Mouse (Mus musculus) lung, adult 2 months (tissue): ENCODE measurements at regions not wholly inside any gene's neighbourhood (a gene's known extent, or its start where the extent isn't known, plus 50 kb on each side); places are given as distances from the start of the nearest gene placed in this dataset.

Experiments used
- DNase-seq: peaks from one replicate; pipeline ENCODE4 v3.0.0; 2022
- H3K4me1 ChIP-seq: fragments of 200-500 bp; 2 replicates; pipeline ENCODE4 v1.6.1; 2011; ENCODE audit warnings: low read length; ENCODE audit not compliant: control insufficient read depth, insufficient read depth
- H3K4me3 ChIP-seq: fragments of 200-500 bp; replicated peaks from 2 replicates; pipeline ENCODE3; 2011; ENCODE audit warnings: low read depth, mild to moderate bottlenecking, control low read depth, low read length; ENCODE audit errors: extremely low read depth
- CTCF ChIP-seq: fragments of 200-500 bp; IDR thresholded peaks from 2 replicates; pipeline ENCODE4 v1.5.1; 2011; ENCODE audit warnings: mild to moderate bottlenecking, low read length, control low read depth; ENCODE audit not compliant: insufficient read depth
- POLR2A ChIP-seq: fragments of 200-500 bp; IDR thresholded peaks from 2 replicates; pipeline ENCODE4 v1.6.1; 2011; ENCODE audit warnings: low read depth, mild to moderate bottlenecking, control low read depth, low read length, borderline replicate concordance; ENCODE audit errors: extremely low read depth
- WGBS: fragments of 180-500 bp; shearing (Covaris S2); methylation state at CpG from one replicate; pipeline ENCODE4 v1.1.7; 2018; 5-methylcytosine and 5-hydroxymethylcytosine counted together

DNA sequence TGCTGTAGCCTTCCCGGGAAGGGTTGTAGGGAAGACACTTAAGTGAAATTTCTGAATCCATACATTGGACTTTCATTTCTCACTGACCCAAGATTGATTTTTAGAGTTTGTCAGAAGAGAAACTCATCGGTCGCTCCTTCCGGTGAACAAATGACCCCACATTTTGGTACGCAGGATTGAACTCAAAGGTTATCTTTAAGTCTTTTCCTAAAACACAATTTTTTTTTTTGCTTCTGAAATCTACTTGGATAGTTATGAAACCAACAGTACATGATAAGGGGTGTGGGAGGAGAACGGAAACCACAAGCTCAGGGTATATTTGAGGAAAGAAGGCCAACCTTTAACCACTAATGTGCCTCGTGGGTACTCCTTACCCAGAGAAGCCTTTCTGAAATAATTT, 324.3 kb upstream of the Nr2f2 start:
- DNase-seq = no peak
- H3K4me1 ChIP-seq = no peaks in the 10 kb centered on the region
- TF ChIP-seq POLR2A (no peak), CTCF (no peak)
- WGBS = 84% methylated on average over 7 of the region's 7 CpGs
- H3K4me3 ChIP-seq = no peak overlapping the region

DNA sequence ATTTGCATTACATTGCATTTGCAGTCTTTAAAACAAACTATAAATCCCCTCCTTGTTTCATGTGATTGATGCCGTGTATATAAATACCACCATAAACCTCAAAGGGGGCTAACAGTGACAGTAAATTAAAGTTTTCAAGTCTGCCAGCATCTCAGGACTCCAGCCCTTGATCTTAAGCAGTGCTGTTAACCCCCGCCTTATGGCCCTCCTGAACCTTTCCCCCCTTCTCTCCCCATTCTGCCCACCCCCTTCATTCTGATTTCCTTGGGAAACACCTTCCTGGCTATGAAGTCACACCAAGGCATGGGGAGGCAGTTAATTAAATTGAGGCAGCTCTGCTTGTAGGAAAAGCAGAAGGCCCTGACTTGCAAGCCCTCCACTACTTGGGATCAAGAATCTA, 302.5 kb upstream of the Nr2f2 start:
- Histone ChIP-seq H3K4me1 (no peaks in the 10 kb centered on the region), H3K4me3 (no peak overlapping the region)
- 86% methylated on average over 2 of the region's 2 CpGs for WGBS
- no peak for DNase-seq
- no peak for TF ChIP-seq POLR2A
- TF ChIP-seq CTCF = no peak

DNA sequence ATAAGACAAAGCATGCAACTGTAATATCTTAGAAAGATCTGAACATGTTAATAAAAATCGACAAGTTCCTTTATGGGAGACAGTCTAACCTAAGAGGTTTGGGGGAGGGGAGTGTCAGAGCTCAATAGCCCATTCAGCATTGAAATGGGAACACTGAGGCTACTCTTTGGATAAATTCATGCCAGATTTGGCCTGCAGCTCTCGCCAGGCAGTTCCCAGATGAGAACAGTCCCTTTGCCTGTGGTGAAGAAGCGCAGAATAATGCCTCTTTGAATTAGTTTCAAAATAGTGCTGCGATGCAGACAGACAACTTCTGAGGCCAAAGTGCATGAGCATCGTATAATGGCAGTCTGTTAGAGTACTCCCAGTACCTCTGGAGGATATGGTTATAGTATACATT, 293.6 kb upstream of the Nr2f2 start:
- TF ChIP-seq POLR2A = no peak
- no peak for TF ChIP-seq CTCF
- 86% methylated on average over 5 of the region's 5 CpGs for WGBS

DNA sequence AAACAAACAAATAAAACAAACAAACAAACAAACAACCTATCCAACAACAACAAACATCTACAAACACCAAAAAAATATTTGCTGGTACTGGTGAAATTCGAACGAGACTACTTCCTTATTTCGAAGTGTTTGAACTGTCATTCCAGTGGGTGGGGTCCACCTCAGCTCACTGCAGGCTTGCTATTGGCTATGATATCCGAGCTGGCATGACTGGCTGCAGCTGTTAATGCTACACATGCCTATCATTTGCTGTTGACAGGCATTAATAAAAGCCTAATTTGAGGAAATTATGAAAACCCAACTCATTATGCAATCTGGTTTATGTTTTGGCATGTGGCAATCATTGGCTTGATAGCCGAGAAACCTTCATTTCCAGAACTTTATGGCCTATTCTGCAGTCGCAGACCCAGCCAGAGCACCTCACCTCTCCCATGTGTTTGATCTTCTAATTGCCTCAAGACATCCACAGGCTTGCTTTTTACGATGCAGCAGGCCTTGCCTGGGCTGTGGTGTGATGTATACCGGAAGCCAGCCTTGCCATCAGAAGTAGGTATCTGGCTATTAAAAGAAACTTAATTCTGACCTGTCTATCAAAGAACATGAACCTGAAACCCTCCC, 283.3 kb upstream of the Nr2f2 start:
- WGBS = 59% methylated on average over 8 of the region's 8 CpGs
- DNase-seq = no peak
- no peaks in the 10 kb centered on the region for H3K4me1 ChIP-seq
- no peak for TF ChIP-seq POLR2A
- TF ChIP-seq CTCF = no peak
- no peak overlapping the region for H3K4me3 ChIP-seq

More for the DNA sequence above, 293.6 kb upstream of the Nr2f2 start:
- Histone ChIP-seq H3K4me1 (no peaks in the 10 kb centered on the region), H3K4me3 (no peak overlapping the region)
- DNase-seq = no peak

DNA sequence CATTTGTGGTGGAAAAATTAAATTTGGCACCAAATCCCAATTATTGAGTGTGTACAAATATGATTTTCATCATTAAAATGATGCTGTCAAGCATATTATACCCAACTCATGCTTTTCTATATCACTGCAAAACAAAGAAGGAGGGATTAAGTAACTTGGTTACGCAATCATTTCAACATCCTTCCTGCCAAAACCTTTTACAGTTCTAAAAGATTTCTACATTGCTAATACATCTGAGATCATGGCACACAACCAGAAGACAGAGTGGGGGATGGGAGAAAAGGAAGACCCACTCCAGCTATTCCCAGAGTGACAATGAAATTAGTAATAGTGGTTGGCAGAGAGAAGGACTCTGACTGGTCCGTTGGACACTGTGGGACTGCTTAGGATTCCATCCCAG, 280.3 kb upstream of the Nr2f2 start:
- no peaks in the 10 kb centered on the region for H3K4me1 ChIP-seq
- DNase-seq = no peak
- 54% methylated on average over 2 of the region's 2 CpGs for WGBS
- H3K4me3 ChIP-seq = no peak overlapping the region
- no peak for TF ChIP-seq CTCF
- no peak for TF ChIP-seq POLR2A

DNA sequence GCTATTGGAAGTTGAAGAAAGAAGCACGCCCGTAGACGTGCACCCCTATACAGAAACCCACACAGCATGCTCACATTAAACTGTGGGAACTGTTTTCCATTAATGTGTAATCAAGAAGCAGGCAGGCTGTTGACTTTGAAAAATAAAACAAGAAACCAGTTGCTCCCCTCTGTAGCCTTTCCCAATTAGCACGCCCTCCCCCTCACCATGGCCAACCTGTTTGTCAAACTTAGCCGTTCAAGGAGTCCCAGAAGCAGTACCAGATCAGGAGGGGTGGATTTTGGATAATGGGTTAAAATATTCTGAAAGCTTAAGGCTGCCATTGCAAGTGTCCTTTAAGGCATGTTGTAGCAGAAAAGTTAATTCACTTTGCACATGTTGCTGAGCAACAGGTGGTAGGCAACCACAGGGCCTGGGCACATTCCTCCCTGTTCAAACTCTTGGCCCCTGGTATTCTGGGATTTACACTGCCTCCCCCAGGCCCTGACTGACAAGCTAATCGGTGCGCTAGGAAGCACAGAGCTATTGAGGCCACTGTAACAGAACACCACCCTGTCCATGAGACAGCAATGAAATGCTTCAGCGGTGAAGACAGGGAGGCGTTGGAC, 277.3 kb upstream of the Nr2f2 start:
- 63% methylated on average over 9 of the region's 9 CpGs for WGBS
- no peak for DNase-seq
- Histone ChIP-seq H3K4me1 (no peaks in the 10 kb centered on the region), H3K4me3 (no peak overlapping the region)
- TF ChIP-seq CTCF (no peak), POLR2A (no peak)

DNA sequence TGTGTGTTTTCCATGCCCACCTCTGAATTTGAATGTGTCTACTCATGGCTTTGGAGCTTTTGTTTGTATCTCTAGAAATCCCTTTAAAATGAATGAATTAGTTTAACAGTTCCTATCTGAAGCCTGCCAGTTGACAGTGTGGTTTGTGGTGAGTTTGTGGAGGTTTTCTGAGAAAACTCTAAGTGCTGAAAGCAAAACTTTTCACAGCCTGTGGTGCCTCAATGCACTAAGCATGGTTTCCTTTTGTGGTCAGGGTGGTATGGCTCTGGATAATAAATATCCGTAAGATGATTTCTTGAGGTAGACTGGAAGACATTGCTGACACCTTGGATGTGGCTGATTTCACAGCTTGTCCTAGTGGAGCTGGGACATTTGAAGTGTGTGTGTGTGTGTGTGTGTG, 276.5 kb upstream of the Nr2f2 start:
- DNase-seq = no peak
- 85% methylated on average over 1 of the region's 1 CpGs for WGBS
- H3K4me1 ChIP-seq = no peaks in the 10 kb centered on the region
- H3K4me3 ChIP-seq = no peak overlapping the region
- TF ChIP-seq CTCF = no peak
- TF ChIP-seq POLR2A = no peak

DNA sequence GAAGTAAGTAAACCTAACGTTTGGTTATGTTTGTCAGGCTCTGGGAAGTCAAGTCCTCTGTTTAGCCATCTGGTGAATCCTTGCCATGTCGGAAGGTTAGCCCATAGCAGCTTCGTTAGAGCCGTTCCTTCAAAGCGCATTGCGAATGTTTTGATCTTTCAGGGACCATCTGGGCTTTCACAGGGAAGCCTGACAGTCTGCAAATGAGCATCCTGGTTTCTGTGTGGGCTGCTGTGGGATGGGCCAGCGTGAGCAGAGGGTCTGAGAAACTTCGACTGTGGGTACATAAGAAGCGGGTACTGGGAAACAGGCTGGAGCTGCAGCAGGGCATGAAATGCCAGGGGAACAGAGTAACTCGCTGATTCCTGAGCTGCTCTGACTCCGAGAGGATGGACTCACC, 274.7 kb upstream of the Nr2f2 start:
- DNase-seq = no peak
- no peak for TF ChIP-seq POLR2A
- no peak for TF ChIP-seq CTCF
- 71% methylated on average over 11 of the region's 11 CpGs for WGBS
- Histone ChIP-seq H3K4me1 (no peaks in the 10 kb centered on the region), H3K4me3 (no peak overlapping the region)

DNA sequence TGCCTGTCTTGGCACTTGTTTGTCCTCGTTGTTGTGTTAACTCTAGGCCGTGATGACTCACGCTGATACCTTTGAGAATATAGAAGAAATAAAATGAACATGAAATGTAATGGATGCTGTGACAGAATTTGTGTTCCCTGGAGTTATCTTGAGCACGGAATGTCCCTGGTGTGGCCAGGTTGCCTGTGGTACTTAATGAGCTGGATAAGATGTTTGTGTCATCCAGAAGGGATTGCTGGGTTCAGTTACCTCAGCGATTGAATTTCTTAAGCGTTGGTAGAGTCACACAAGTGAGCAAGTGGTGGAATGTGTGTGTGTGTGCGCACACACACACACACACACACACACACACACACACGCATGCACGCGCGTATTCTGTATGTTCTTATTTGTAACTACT, 274.0 kb upstream of the Nr2f2 start:
- Histone ChIP-seq H3K4me3 (no peak overlapping the region), H3K4me1 (no peaks in the 10 kb centered on the region)
- TF ChIP-seq POLR2A = no peak
- TF ChIP-seq CTCF = no peak
- no peak for DNase-seq
- 85% methylated on average over 11 of the region's 11 CpGs for WGBS

DNA sequence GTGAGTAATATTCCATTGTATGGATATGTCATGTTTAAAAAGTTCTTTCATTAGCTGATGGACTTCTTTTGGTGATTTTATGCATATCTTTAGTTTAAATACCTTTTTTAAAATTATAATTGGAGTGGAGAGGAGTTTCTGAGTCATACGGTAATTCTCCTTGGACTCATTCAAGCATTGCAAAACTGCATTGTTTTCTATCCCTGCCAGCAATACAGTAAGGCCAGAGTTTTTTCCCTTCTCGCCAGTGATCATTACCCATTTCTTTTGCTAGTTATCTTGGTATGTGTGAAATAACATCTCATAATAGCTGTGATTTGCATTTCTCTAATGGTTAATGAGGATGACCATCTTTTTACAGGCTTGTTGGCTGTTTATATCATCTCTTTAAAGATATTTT, 271.6 kb upstream of the Nr2f2 start:
- Histone ChIP-seq H3K4me1 (no peaks in the 10 kb centered on the region), H3K4me3 (no peak overlapping the region)
- TF ChIP-seq CTCF (no peak), POLR2A (no peak)
- no peak for DNase-seq
- 66% methylated on average over 2 of the region's 2 CpGs for WGBS

DNA sequence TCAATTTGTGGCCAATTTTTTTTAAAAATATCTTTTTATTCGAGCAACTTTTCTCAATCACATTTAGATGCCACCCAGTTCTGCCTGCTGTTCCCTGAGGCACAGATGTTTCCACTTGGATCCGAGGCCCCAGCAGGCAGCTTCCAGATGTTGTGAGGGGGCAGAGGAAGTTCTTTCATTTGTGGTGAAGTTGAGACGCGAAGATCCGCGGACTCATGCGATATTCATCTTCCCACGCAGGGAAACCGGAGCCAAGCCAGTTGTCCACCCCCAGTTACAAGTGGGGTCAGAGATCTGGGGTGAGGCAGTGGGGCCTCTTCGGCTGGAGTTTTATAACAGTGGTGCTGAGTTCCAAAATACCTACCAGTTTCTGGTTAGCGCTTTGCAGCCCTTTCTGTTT, 267.5 kb upstream of the Nr2f2 start:
- 52% methylated on average over 11 of the region's 11 CpGs for WGBS
- no peak for DNase-seq
- Histone ChIP-seq H3K4me3 (no peak overlapping the region), H3K4me1 (no peaks in the 10 kb centered on the region)
- TF ChIP-seq POLR2A (no peak), CTCF (no peak)
